Mouse (Mus musculus) kidney, postnatal 14 days (tissue): ENCODE measurements around the gene Gsto2.

Experiments used
- DNase-seq: peaks from one replicate; pipeline ENCODE4 v3.0.0; 2022; ENCODE audit warnings: mixed read lengths

The Gsto2 gene

GRCm38 (mm10) chr19:47891562-47892312, 26.4 kb downstream of the Gsto2 start:
- peak; percentile 79 for DNase-seq

DNA sequence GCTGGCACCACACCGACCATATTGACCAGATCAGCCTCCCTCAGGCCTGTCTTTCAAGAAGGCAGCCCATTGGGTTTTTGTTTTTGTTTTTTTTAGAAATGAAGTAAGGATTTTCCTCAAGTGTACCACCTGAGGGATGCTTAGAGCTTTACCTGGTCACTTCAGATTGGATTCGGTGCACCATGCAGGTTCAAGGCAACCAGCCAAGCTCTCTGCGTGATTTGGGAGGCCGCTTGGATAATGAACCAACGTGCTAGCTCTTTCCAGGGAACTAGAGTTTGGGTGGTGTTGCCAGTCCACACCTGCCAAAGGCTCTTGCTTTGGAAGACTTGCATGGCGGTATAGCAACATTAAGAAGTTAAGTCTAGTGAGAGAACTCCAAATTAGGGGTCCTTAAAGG, 27.8 kb downstream of the Gsto2 start:
- no peak for DNase-seq

- no peak for DNase-seq
These were observed 33.2 kb downstream of the Gsto2 start for GRCm38 (mm10) chr19:47898472-47899079.

GRCm38 (mm10) chr19:47900012-47900411, 34.7 kb downstream of the Gsto2 start:
- DNase-seq: no peak

DNA sequence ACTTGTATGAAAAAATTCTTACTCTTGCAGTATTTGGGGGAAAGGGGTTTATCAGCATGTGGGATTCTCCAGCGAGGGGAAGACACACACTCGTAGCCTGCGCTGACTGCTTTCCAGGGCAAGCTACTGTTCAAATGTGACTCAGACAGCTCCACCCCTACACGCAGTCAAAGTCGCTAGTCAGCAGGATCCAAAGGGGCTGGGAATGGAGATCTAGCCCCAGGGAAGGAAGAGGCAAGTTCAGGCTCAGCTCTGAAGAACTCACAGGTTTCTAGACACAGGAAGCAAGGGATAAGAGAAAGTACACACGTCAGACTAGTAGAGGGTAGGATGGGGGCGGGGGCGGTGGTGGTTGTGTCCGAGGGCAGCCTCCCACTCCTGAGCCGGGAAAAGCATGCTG, 35.2 kb downstream of the Gsto2 start:
- no peak for DNase-seq

DNA sequence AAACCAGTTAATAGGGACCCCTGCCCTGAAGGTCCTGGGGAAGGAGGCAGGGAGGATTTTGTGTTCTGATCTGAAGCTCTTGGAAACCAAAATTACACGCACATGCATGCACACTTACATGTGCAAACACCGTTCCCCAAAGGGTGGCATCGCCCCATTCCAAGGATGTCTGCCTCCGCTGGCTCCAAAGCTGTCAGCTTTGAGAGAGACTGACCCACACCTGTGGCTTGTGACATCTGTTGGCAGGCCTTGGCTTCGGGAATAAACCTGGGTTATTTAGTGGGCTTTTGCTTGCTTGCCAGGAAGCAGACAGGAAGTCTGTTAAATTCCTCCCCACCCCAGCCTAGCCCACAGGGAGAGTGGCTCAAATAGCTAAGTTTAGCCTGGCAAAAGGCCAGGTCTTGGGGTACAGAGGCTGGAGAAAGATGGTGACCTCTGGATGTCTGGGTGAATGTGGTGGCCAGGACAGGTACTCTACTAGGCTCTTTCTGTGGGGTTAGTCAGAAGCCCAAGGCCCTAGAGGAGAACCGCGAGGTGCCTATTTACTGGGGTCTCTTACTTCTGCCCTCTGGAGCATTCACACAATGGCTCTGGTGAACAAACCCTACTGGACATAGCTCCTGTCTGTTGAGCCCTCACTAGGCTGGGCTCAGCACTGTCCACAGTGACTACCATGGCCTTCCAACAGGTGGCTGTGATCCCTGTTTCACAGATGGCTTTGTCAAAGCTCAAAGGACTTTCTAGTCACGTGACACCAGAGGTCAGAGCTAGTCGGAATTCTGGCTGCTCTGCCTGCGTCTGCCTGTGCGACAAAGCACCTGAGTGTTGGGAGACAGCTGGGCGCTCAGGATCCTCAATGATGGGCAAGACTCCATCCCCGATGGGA, 37.2 kb downstream of the Gsto2 start:
- DNase-seq: peak; percentile 84

GRCm38 (mm10) chr19:47903679-47904078, 38.3 kb downstream of the Gsto2 start:
- no peak for DNase-seq

DNA sequence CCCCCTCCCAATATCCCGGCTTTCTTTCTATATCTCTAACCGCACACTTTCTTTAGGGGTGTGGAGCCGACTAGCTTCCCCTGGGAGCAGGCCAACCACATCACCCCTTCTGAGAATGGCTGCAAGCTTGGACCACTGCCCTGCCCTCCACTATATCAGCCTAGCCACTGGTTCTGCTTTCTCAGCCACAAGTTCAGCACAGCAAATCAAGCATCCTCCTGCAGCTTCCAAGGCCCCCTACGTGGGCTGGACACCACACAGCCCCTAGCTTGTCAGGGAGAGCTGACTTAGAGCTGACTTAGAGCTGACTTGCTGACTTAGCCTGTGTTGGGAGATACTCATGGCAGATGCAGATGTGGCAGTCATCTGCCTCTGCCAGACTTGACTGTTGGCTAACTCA, 39.7 kb downstream of the Gsto2 start:
- no peak for DNase-seq

DNA sequence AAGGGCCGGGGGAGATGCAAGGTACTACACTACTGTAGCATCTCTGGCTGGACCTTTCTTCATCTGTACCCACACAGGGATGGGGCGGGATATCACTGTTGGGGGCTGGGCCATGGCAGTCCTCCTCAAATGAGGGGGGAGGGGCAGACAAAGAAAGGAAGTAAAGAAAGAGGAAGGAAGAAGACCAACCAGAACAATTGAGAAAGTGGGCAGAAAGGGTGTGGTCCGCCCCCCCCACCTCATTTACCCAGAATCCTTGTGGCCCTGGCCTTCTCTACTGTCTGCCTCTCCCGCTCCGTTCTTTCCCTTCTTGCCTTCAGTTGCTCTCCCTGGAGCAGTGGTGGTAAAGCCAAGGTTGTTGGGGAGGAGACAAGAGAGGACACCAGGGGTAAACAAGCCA, 40.3 kb downstream of the Gsto2 start:
- DNase-seq: no peak

DNA sequence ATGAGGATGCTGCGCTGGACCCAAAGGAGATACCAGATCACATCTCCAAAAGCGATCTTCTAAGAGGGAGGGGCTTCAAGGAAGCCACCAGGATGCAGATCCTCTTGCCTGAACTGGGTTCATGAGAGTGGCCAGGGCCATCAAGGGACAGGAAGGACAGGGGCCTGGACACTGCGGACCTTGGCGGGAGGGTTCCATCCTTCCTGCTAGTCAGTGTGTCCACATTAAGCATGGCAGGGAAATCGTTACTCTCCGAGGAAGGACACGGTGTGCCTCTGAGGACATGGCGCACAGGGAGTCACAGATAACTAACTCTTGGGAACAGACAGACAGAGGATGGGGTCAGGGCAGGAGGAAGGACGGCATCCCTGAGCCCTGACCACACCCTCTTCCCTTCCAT, 42.3 kb downstream of the Gsto2 start:
- peak; percentile 69 for DNase-seq

DNA sequence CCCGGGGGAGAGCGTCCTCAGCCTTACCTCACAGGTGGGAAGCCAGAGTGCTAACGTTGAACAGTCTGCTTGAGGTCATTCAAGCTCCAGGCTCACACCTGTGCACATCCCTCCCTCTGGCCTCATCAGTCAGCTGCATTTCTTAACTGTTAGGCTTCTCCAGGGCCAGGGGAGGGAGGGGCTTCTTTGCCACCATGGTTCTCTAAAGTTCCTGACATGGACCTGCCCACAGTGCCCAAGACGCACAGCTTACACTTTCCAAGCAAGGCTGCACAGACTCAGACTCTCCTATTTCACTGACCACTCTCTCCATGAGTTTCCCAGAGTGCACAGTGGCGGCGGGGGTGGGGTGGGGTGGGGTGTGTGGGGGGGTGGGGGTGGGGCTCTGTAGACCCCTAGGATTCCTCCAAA, 43.6 kb downstream of the Gsto2 start:
- DNase-seq: no peak

DNA sequence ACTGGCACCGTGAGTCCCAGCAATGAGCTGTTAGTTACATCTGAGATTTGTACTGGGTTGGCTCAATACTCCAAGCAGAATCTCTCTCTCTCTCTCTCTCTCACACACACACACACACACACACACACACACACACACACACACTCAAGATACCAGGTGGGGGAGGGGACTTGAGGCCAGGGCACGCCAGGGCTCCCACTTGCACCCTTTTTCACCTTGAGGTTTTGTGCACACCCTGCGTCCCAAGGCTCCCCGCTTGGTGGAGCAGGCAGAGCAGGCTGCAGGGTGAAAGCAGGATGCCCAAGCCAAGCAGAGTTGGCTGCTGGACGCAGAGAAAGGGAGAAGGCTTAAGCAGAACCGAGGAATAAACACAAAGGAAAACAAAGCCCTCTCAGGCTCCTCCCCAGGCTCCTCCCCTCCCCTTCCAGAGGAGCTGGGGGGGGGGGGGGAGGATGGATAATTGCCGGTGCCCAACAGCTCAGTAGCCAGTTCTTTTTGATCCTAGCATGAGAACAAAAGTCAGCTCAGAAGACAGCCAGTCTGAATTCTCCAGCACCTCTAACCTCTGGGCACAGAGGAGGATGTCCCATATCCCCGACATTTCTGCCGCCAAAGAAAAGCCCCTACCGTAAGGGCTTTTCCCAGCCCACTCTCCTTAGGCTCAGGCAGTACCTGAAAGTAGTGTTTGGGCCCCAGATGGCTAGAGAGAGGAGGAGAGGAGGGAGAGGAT, 44.2 kb downstream of the Gsto2 start:
- DNase-seq: peak; percentile 52

DNA sequence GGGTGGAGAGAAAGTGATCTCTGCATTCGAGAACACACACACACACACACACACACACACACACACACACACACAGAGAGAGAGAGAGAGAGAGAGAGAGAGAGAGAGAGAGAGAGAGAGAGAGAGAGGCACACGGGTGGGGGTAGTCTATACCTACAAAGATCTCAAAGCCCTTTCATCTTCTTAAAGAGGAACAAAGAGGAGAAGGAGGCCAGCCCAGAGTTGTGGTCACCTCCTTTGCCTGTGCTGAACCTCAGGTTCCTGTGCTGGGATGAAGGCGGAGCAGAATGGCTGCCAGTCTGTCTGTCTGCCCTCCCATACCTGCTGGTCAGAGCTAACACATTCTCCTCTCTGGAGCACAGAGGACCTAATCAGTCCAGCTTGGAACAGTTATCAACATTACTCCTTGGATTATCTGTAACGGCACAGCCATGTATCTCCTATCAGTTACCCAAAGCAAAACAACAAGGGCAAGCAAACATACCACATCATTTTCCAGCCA, 44.8 kb downstream of the Gsto2 start:
- no peak for DNase-seq

DNA sequence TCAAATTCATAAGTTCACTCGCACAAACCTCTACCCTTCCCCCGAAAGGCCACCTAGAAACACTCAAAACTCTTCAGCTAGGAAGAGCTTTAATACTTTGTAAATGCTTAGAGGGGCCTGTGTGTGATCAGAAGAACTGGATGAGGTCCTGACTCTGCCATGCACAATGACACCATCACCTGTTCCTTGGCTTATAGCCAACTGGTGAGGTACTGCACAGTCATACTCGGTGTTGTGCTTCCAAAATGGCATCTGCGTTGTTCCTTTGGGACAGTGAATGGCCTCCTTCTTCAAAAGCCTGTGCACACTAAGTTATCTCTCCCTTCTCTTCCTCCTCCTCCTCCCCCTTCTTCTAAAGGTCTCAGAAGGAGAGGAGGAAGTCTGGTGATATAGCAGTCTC, 45.4 kb downstream of the Gsto2 start:
- no peak for DNase-seq

DNA sequence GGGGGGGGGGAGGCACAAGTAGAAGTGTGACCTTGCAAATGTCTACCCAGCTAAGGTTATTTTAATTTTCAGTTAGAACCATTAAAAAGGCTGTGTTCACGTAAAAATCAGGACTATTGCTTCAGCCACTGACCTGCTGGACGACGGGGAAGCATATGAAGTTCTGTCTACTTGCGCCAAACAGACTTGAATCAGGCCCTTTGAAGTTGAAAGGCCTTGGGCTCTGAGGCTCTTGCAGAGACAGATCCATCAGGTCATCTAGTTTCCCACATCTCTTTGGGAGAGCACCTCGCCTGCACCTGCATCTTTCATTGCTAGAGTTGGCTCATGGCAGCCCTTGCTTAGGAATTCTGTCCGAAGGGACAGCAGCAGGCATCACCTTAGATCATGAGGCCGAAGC, 48.0 kb downstream of the Gsto2 start:
- DNase-seq: no peak

GRCm38 (mm10) chr19:47914191-47914590, 48.9 kb downstream of the Gsto2 start:
- DNase-seq: no peak

- no peak for DNase-seq
These were observed 49.9 kb downstream of the Gsto2 start for GRCm38 (mm10) chr19:47915251-47915650.

DNA sequence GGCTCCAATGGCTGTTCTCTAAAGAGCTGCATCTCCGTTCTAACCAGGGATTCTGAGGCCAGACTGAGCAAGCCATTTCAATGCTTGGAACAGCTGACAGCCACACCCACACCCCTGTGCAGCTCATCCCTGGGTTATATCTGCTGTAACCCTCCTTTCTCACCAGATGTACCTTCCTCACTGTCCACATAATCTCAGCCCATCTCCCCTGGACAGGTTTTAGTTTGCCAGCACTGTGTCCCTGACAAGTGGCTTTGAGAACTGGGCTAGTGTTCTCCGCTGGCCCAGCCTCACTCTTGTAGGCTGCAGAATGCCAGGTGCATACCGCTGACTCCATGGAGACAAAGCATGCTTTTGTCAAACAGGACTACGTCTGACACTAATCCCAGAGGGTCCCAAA, 52.1 kb downstream of the Gsto2 start:
- no peak for DNase-seq

DNA sequence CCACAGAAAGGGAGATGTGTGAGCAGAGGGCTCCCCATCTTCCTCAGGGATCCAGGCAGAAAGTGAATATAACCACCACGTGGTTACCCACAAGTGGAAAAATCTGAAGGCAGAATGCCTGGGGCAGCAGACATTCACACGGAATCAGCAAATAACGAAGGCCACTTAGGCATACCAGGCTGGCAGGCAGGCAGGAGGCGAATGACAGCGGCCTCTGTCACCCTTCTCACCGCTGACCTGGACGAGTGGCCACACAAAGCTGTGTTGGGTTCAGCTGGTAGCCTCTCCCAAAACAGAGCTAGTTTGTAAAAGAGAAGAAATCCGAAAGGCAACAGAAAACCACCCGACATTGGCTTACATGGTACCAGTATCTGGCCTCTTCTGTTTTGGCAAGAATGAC, 52.7 kb downstream of the Gsto2 start:
- DNase-seq: no peak

GRCm38 (mm10) chr19:47918455-47919101, 53.2 kb downstream of the Gsto2 start:
- DNase-seq: peak; percentile 37

GRCm38 (mm10) chr19:47919126-47919965, 54.0 kb downstream of the Gsto2 start, which contains the start of the genes Cfap43 and Itprip:
Gene Cfap43, minus strand, starts transcription at chr19:47919287.
Gene Itprip, minus strand, starts transcription at chr19:47919299.
- peak; percentile 90 for DNase-seq
